Mouse (Mus musculus) heart, postnatal 36 days (tissue): ENCODE data around the gene Ubtd1. TPM values are rescaled to one million over a fixed set of nuclear protein-coding genes. Genes with fewer than 3 reads are reported as not detected.

Source experiments
- DNase-seq, 2 experiments: peaks; one replicate each; pipeline ENCODE4 v3.0.0; 2021 to 2022
- intact Hi-C: fragments of 180-260 bp; cut with DNase I; formaldehyde crosslinking; loops from one replicate; pipeline ENCODE4 v1.15.1; 2025
- total RNA-seq, 2 experiments: library from RNA; stranded (reverse); gene quantifications; 2 replicates each; pipeline ENCODE4 v1.2.3; 2021

Gene Ubtd1
- total RNA-seq, 2 experiments from 2014 or later: 19.6 to 21.2 TPM

DNA sequence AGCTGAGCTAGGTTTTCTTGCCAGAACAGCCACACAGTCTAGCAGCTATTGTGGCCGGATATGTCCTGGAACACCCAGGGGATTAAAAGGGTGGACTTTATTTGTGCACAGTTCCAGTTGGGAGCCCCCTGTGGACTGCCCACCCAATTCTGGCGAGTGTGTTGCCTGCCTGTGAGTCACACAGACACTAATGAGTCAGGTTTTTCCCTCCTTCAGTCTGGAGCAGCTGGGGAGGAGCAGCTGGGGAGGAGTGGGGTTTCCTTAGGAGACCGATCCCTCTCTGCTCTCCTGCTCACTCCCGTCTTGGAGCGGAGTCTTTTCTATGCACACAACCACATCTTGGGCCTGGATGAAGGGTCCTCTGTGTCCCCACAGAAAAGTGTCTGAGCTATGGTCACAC, 35.3 kb downstream of the Ubtd1 start:
- DNase-seq: peak in 1 of 2 experiments; percentile 66
- intact Hi-C loops: loop anchor here (2.0 kb wide), 1 partner anchor 34 kb away; no protein-coding TSS in a partner anchor

DNA sequence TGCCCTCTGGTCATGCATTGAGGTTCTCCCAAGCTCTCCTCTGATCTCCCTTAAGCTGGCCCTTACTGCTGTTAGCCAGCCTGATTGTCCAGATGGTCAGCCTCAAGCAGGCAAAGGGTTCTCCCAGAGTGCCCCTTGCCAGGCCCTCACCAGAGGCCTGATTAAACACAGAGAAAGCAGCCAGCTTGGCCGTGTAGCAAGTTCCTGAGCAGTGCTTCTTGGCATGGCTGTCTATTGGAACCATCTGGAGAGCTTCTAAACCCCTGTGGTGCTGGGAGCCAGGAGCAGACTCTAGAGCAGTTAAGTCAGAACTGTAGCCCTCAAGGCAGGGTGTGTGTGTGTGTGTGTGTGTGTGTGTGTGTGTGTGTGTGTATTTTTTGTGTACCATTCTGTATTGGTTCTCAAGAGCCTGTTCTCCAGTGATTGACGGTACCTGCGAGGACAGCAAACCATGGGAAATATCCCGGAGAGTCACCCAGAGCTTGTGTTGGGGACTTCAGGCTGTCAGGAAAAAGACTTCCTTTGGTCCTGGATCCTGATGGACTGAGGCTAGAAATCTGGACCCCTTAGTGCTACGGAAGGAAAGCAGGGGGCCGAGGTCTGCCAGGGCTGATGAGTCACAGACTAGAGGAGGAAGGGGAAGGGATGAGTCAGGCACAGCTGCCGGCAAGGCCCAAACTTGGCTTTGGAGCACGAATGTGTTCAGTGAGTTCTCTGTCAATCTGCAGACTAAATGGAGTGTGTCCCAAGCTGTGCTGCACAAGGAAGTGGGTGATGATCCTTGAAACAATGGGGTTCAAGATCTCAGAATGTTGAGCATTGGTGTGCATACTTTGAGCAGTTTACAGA, 36.1 kb downstream of the Ubtd1 start:
- intact Hi-C loops: loop anchor here (2.0 kb wide), 1 partner anchor 35 kb away; no protein-coding TSS in a partner anchor

DNA sequence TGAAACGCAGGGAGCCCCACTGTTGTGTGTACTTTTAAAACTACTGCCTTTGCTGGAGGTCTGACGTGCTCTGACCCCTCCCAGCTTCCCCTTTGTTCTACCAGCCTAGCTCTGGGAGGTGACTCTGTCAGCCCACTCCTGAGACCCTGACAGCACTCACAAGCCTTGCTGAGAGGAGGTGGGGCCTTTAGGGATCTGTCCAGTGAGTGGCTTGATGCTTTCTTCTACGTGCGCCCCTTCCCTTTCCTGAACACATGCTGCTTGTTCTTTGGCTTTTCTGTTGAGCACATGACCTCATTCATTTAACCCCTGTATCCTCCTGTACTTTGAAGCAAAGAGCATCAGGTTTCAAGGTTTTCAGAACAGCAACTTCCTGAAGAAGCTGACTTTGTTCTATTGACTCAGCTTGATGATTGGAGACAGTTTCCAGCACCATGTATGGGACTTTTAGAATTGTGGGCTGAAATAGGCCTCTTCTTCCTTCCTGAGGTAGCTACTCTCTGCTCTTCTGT, 37.5 kb downstream of the Ubtd1 start:
- intact Hi-C loops: no loop called here
- no peak for DNase-seq

More for the DNA sequence above, 36.1 kb downstream of the Ubtd1 start:
- DNase-seq: peak; percentile 70 to 73

DNA sequence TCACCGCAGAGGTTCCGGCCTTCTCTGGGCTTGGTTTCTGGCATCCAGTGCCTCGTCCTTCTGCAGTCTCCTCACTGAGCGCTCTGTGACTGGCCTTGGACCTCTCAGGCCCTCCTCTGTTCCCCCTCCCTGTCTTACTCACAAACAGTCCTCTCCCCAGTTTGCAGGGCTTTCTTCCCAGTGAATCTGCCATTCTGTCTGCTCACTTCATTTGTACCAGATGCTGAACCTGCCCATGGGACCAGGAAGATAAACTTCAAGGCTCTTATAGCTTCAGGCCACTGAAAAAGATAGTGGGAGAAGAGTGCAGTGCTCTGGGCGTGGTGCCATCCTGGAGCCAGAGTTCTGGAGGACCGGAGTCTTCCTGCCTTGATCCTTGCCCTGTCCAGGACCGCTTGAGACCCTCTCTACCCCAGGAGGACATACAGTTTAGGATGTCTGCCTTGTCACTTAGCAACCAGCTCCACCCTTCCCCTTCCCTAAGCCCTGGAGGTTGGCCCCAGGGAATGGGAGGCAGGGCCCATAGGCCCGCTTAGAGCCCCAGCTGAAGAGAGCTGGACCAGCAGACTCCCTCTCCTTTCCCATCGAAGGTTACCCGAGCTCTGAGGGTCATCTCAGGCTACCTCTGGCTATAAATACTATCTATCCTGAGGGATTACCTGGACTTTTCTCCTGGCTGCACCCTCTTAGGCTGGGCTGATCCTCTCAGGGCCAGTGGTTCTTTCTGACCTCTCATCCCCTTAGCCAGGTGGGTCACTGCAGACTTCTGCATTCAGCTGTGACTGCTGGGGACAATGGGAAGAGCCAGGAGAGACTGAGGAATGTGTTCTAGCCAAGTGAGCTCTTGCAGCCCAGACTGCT, 40.3 kb downstream of the Ubtd1 start:
- peak in 1 of 2 experiments; percentile 39 for DNase-seq
- intact Hi-C loops: loop anchor here (10.0 kb wide), 1 partner anchor 87 kb away; the partner anchor contains the start of genes Exosc1 and Zdhhc16

DNA sequence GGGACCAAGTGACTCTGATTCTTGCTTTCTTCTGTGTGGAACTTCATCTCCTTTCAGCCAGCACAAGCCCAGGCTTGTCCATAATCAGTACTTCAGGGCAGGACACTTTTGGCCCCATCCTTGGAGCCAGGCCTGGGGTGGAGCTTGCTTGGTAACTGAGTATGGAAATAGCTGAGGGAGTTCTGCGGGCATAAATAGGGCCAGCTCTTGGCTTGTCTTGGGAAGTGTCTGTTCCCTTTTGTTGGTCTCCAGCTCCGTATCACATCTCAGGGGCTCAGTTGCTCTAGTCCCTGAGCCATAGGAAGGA, 40.9 kb downstream of the Ubtd1 start:
- no peak for DNase-seq
- intact Hi-C loops: loop anchor here (10.0 kb wide), 1 partner anchor 88 kb away; the partner anchor contains the start of genes Exosc1 and Zdhhc16

DNA sequence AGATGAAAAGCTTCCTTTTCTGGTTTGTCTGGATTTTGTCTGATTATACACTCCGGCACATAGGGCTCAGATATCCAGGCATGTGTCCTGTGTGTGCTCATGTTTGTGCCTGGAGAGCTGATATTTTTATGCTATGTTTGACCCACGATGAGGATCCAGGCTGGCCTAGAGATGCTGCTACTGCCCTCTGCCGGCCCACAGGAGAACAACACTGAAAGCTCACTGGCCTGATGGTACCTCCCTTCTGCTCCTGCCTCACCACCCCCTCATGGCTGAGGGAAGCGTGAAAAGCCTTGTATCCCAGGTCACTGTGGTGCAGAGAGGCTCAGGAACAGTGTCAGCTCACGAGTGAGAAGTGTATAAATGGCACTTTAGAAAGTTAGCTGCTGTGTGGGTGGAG, 44.6 kb downstream of the Ubtd1 start:
- DNase-seq: peak; percentile 85 to 90
- intact Hi-C loops: loop anchor here (1.0 to 10.0 kb wide), 4 partner anchors 46 to 129 kb away; partner anchors contain the start of genes Exosc1, Pgam1, Rrp12 and Zdhhc16

DNA sequence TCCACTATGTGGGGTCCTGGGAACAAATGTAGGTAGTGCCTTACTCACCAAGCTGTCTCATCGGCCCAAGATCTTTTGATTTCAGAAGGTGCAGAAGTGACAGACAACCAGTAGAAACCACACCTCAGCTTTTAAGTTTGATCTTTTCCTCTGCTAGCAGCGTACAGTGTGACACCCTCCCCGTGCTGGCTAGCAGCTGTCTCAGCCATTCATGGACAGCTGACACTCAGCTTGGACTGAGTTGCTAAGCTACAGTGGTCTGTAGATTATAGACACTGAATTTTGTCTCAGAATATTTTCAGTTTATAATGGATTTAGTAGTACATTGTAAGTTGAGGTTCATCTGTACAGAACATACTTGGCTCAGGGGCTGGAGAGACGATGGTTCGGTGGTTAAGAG, 49.5 kb downstream of the Ubtd1 start:
- intact Hi-C loops: no loop called here
- DNase-seq: no peak

DNA sequence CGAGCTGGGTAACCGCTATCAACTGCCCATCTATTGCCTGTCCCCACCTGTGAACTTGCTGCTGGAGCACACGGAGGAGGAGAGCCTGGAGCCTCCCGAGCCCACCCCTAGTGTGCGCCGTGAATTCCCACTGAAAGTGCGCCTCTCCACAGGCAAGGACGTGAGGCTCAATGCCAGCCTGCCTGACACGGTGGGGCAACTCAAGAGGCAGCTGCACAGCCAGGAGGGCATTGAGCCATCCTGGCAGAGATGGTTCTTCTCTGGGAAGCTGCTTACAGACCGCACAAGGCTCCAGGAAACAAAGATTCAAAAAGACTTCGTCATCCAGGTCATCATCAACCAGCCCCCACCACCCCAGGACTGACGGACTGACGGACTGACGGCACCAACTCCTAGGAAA, 52.0 kb downstream of the Ubtd1 start:
- no peak for DNase-seq
- intact Hi-C loops: loop anchor here (2.0 kb wide), 1 partner anchor 35 kb away; no protein-coding TSS in a partner anchor

DNA sequence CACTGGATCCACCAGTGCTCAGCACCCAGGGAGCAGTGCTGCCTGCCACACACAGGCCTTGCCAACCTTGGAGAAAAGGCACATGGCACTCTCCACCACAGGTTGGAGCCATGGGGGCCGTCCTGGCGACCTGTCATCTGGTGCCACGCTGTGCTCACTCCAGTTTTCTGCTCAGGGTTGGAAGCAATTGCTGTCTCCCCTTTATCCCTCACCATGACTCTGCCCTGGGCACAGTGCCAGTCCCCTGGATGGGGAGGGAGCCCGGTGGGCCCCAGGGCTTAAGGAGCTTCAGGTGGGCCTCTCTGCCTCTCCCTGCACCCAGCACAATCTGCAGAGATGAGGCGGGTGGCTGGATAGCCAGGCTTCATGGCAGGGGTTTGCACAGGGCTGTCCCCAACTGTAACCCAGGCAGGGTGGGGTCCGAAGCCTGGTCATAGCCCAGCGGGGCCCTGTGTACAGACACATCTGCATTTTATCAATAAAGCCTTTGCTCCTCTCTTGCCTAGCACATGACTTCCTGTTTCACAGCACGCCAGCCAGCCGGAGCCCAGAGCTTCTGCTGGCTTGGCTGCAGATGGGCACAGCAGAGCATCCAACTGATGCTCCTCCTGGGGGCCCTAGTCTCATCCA, 52.7 kb downstream of the Ubtd1 start:
- no peak for DNase-seq
- intact Hi-C loops: loop anchor here (2.0 kb wide), 1 partner anchor 35 kb away; no protein-coding TSS in a partner anchor

DNA sequence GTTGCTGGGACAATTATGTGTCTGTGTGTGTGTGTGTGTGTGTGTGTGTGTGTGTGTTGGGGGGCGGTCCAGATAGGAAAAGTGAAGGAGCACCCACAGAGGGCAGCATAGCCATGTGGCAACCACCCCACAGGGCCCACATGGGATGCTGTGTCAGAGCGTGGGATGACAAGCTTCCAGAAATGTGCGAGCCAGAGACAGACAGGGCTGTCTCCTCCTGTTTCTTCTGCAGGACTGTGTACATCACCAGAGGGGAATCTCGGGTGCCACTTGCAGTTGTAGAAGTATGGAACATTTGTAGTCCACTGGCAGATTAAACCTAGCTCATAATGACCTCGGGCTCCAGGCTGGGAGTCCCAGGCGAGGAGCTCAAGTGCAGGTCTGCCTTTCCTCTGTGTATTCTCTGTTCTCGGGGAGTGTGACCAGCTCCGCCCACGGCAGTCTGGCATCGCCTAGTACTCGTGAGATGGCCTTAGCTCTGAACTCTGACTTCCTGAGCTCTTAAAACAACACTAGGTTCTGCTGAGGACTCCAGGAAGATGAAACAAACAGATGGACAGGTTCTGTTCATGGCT, 53.4 kb downstream of the Ubtd1 start:
- intact Hi-C loops: loop anchor here (2.0 to 5.0 kb wide), 3 partner anchors 34 to 132 kb away; no protein-coding TSS in a partner anchor
- DNase-seq: no peak

DNA sequence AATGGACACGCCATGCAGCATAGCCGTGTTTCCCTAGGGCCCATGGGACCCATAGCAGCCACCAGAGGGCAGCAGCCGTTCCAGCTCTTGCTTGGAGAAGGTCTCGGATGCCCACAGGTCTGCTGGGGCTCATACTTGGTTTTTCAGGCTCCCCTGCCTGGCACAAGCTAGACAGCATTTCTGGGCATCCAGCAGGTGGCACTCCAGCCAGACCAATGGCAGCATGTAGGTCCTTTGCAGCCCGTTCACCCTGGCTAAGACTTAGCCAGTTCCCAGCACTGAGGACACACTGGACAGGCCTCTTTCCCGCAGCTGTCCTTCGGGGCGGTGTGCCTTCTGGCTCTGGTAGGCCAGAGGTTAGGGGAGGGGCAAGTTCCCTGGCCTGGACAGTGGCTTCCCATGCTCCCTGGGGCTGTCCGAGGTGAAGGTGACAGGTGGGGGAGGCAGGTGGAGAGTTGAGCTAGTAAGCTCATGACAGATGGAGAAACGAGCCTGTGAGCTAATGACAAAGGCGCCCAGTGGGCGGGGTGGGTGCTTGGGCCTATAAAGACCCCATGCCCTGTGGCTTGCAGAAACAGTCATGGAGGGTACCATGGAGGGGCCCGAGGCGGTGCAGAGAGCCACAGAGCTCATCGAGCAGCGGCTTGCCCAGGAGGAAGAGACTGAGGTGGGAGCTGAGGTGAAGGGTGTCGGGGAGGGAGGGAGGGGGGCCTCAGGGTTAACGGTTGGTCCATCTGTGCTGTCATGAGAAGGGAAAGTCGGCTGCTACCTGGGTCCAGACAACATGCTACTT, 54.1 kb downstream of the Ubtd1 start, which contains the start of gene Ankrd2:
Ankrd2 (plus strand) TSS at position 545 of the 793 bp plus-strand sequence.
- intact Hi-C loops: loop anchor here (2.0 to 5.0 kb wide), 3 partner anchors 33 to 132 kb away; no protein-coding TSS in a partner anchor
- peak; percentile 81 to 85 for DNase-seq

DNA sequence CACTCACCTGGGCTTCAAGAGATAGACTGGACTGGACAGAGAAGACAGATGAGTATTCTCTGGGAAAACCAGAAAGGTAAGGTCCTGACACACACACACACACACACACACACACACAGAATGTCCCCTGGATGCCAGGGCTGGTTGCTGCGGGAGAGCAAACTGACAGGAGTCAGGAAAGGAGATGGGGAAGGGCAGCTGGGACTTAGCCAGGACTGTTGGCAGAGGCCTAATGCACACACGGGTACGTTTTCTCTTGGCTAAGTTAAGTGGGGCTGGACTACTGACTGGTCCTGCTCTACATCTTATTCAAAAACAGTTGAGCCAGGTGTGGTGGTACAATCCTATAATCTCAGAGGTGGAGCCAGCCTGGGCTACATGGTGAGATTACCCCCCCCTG, 54.8 kb downstream of the Ubtd1 start:
- DNase-seq: no peak

DNA sequence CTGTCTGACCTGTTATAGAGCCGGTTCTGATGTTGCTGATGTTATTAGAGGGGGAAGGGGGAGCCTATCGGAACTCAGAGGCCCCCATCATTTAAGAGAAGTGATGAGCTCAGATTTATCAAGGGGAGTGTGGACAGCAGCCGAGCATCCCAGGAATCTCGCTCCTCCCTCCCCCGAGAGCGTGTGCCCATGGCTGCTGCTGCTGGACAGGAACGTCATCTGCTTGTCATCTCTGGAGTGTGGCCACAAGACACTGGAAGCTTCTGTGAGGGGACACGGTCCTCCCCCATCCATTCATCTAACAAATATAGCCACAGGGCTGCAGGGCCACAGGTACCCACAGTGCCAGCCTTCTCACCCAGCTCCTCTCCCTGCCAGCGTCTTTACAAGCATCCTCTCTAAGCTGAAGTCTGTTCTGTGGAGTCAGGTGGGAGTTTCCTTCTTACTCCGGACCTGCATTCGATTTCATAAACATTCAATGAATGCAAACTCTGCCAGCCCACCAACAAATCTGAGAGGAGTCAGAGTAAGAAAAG, 55.7 kb downstream of the Ubtd1 start:
- intact Hi-C loops: loop anchor here (5.0 kb wide), 2 partner anchors 115 to 130 kb away; no protein-coding TSS in a partner anchor
- no peak for DNase-seq

More for the DNA sequence above, 54.8 kb downstream of the Ubtd1 start:
- intact Hi-C loops: loop anchor here (5.0 kb wide), 2 partner anchors 116 to 131 kb away; no protein-coding TSS in a partner anchor

DNA sequence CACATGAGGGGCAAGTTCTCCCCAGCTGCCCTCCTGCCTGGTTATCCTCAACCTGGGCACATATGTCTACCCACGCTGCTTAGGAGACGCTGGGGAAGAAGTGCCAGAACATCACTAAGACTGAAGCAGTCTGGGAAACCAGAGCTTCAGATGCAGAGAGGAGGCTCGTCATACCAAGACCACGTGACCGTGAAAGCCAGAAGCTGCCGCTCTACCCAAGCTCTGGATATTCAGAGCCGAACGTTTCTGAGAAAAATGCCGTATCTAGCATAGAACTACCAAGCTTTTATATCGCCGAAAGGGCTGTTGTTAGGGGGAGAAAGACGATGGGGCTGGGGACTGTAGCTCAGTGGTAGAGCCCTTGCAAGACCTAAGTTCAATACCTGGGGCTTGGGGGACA, 56.7 kb downstream of the Ubtd1 start:
- intact Hi-C loops: loop anchor here (5.0 kb wide), 2 partner anchors 114 to 129 kb away; no protein-coding TSS in a partner anchor

DNA sequence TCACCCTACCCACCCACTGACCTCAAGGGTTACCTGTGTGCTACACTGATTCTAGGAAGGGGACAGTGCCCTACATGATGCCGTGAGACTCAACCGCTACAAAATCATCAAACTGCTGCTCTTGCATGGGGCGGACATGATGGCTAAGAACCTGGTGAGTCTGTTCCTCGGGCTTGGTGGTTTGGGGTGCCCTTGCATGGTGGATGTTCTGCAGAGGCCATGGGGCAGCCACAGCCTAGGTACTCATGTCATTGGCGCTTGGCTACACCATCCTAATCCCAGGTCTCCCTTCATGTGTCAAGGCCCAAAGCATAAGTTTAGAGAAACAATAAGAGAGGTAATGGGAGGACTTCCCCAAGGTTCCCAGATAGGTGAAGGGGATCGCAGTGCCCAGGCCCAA, 62.4 kb downstream of the Ubtd1 start:
- no peak for DNase-seq
- intact Hi-C loops: no loop called here

More for the DNA sequence above, 56.7 kb downstream of the Ubtd1 start:
- DNase-seq: no peak

DNA sequence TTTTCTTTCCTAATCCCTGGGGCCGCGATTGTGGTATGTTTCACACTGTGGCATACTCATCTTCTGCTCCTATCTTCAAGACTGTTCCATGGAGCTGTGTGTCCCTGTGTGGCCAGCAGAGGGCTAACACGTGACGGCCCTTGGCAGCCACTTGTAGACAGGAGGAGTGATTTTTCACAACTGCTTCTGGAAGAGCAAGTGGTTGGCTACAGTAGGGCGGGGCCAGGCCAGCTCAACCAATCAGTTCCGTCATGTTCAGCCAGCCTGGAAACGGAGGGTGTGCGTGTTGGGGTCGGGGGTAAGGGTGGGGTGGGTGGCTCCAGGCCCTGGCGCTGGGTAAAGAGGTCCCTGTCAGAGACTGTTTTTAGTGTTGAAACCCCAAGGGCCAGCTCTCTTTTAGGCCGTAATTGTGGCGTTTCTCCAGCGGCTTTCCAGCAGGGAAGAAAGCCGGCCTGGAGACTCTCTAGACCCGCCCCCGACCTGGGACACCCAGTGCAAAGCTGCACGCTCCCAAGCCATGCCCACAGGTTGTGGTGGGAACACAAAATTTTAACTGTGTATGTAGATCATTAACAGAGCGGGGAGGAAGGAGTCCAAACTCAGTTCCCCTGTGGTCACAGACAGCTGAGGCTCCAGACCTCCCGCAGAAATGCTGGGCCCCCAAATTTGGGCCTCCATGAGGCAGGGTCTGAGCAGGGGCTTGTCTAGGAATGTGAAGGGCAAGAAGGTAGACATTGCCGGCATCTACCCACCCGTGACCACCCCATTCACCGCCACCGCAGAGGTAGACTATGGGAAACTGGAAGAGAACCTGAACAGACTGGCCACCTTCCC, 63.9 kb downstream of the Ubtd1 start, which contains the start of gene Hoga1:
Hoga1 (plus strand) TSS at position 342 of the 834 bp plus-strand sequence.
- peak; percentile 76 to 78 for DNase-seq
- intact Hi-C loops: no loop called here

DNA sequence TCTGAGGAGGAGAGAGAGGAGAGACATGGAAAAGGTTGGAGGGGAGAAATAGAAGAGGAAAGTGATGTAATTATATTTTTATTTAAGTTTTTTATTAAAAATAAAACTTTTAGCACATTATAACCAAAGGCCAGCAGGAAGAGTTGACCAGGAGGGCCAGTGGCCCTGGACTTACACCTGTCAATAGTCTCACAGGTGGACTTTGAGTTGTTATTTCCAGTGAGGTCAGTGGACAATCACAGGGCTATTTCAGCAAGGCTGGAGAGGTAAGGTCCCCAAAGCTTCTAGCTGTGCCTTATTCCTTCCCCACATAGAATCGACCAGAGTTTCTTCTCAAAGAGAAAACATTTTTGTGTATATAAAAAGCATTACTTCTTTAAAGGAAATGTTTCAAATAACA, 68.7 kb downstream of the Ubtd1 start:
- intact Hi-C loops: no loop called here

More for the DNA sequence above, 68.7 kb downstream of the Ubtd1 start:
- DNase-seq: no peak
